Mouse (Mus musculus): ENCODE measurements at regions not wholly inside any gene's neighbourhood (a gene's known extent, or its start where the extent isn't known, plus 50 kb on each side); places are given as distances from the start of the nearest gene placed in this dataset.

GRCm38 (mm10) chr9:13946519-13946918 lies 119.0 kb downstream of the Fam76b start:
- no peak for TF ChIP-seq CTCF (conservative IDR thresholded peaks at IDR 0.05)
- DNase-seq (ENCODE audit: low spot score in 2 of 2): no peak
- Histone ChIP-seq H3K4me3 (no peak overlapping the region), H3K27ac (no peak overlapping the region)

DNA sequence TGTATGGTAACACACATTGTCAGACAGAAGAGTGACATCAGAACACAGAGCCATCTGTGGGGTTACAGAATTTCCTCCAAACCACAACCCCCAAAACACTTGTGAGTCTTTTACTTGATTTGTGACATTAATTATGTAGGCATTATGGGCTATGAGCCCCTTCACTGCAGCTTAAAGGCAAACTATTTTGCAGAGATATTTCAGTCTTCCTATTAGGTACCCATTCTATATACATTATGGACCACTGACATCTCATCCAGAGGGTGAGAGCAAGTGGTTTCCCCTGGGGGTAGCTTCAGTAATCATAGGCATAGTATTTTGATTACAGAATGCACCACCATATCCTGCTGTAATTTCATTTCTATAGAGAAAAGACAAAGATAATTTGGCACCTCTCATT lies 124.6 kb downstream of the Fam76b start:
- H3K4me3 ChIP-seq: no peak overlapping the region
- no peak overlapping the region for H3K27ac ChIP-seq
- no peak for TF ChIP-seq CTCF (conservative IDR thresholded peaks at IDR 0.05)
- DNase-seq (ENCODE audit: low spot score in 2 of 2): no peak

DNA sequence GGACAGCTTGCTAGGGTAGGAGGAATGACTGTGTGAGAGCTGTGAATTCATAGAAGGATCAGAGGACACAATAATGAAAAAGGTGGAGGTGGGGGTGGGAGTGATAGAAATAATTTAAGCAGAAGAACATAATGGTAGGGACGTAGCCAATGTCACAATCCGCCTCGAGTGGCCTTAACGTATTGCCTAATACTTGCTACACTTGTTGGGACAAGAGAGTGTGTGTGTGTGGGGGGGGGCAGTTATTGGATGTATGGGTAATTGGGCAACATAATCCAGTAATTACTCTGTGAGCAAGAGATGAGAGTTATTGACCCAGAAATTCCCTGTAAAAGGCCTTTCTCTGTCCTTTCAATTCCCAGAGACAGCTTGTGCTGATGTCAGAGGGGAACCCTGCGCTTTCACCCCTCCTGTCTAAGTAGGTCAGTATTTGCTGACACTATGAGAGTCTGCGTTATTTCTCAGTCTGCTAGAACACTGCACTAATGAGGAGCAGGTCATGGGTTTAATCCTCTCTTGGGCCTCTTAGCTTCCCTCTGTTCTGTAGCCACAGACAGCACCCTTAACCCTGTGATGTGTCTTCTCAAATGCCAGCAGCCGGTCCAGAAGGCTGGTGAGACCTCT lies 135.7 kb downstream of the Fam76b start:
- TF ChIP-seq CTCF (conservative IDR thresholded peaks at IDR 0.05): no peak
- DNase-seq (ENCODE audit: low spot score in 2 of 2): no peak
- H3K27ac ChIP-seq: no peak overlapping the region
- no peak overlapping the region for H3K4me3 ChIP-seq

DNA sequence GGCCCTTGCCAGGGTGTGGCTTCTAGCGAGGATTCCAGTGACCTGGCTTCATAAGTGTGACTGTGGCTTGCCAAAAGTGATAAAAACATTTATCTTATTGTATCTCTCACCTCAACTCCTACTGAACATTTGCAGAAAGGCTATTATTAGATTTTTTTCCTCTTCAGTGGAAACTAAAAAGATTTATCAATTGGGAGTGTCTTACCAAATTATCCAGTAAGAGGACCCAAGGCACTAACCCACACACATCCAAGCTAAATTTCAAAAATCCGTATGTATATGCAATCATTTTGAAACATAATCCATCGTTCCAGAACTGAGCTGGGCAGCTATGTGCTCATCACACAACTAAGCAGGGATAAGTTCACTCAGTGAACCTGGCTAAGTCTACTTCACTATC lies 136.3 kb downstream of the Fam76b start:
- Histone ChIP-seq H3K27ac (no peak overlapping the region), H3K4me3 (no peak overlapping the region)
- no peak for TF ChIP-seq CTCF (conservative IDR thresholded peaks at IDR 0.05)

GRCm38 (mm10) chr9:13964256-13964655 lies 136.7 kb downstream of the Fam76b start:
- H3K4me3 ChIP-seq: no peak overlapping the region
- no peak for TF ChIP-seq CTCF (conservative IDR thresholded peaks at IDR 0.05)
- no peak for DNase-seq (ENCODE audit: low spot score in 2 of 2)

More for the DNA sequence above, 136.3 kb downstream of the Fam76b start:
- no peak for DNase-seq (ENCODE audit: low spot score in 2 of 2)

GRCm38 (mm10) chr9:13966212-13966611 lies 138.7 kb downstream of the Fam76b start:
- H3K4me3 ChIP-seq: no peak overlapping the region
- TF ChIP-seq CTCF (conservative IDR thresholded peaks at IDR 0.05): no peak
- DNase-seq (ENCODE audit: low spot score in 2 of 2): no peak

More at GRCm38 (mm10) chr9:13964256-13964655, 136.7 kb downstream of the Fam76b start:
- H3K27ac ChIP-seq: no peak overlapping the region

DNA sequence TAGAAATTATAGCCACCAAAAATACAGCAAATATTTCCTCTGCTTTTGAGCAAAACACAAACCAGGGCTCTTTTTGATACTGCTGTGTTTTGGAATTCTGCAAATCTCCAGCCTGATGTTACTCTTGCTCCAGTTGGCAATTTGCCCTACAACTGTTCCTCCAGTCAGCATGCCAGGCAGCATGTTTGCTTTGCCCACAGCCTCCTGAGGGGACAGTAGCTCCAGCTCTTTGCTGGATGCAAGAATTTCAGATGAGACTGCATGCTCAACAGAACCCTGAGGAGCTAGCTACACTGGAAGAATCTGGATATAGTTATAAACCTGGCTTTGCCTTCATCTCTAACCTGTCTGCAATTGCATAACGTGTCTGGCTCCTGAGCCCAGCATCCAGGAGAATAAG lies 141.7 kb downstream of the Fam76b start:
- no peak overlapping the region for H3K27ac ChIP-seq
- DNase-seq (ENCODE audit: low spot score in 2 of 2): peak; percentile 16 to 34
- no peak for TF ChIP-seq CTCF (conservative IDR thresholded peaks at IDR 0.05)
- H3K4me3 ChIP-seq: no peak overlapping the region

More at GRCm38 (mm10) chr9:13966212-13966611, 138.7 kb downstream of the Fam76b start:
- H3K27ac ChIP-seq: no peak overlapping the region

DNA sequence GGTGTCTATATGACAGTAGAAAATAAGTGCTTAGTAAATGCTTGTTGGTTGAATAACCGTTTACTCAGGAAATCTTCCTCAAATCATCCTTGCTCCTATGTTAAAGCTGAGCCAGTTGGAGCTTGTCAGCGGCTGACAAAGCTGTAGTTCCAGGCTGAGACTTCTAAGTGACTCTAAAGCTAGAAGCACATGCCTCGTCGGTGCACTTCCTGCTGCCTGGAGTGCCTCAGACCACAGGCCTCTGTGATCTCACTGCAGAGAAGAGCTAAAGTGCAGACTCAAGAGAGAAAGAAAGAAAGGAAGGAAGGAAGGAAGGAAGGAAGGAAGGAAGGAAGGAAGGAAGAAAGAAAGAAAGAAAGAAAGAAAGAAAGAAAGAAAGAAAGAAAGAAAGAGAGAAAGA lies 146.1 kb downstream of the Fam76b start:
- TF ChIP-seq CTCF (conservative IDR thresholded peaks at IDR 0.05): no peak
- DNase-seq (ENCODE audit: low spot score in 2 of 2): no peak

GRCm38 (mm10) chr9:13974870-13975269 lies 147.4 kb downstream of the Fam76b start:
- DNase-seq (ENCODE audit: low spot score in 2 of 2): no peak
- Histone ChIP-seq H3K27ac (no peak overlapping the region), H3K4me3 (no peak overlapping the region)
- TF ChIP-seq CTCF (conservative IDR thresholded peaks at IDR 0.05): no peak

More for the DNA sequence above, 146.1 kb downstream of the Fam76b start:
- Histone ChIP-seq H3K27ac (no peak overlapping the region), H3K4me3 (no peak overlapping the region)

DNA sequence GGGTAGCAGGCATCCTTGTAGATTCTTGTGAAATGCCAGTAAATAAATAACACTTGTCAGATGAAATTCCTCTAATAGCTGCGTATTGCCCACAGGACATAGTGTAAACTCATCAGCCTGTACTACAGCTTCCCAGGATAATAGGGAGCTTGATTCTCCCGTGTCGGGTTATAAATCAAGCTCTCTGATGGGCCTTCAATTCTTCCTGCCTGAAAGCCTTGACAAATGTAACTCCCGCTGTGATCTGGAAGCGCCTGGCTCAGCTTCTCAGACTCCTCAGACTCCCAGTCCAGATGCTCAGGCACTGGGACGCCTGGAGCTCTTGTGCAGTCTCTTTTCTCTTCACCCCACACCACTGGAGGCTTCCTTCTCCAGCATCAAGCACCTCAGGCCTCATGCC lies 151.3 kb downstream of the Fam76b start:
- TF ChIP-seq CTCF (conservative IDR thresholded peaks at IDR 0.05): no peak
- DNase-seq (ENCODE audit: low spot score in 2 of 2): no peak

DNA sequence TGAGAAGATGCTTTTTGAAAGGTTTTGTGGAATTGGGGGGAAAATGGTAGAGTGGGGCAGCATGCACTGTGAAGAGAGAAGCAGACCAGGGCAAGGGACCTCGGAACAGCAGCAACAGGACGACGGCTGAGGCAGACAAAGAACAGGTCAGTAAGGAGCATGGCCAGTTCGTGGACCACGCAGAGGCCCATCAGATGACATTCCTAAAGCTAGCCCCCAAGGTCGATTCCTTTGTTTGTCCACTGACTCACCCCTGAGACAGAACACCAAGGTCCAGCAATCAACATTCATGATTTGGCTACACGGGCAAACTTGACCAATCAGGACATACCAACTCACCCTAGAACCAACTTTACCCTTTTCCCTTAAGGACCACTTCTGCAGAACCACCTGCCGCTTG lies 160.0 kb downstream of the Fam76b start:
- H3K4me3 ChIP-seq: no peak overlapping the region
- TF ChIP-seq CTCF (conservative IDR thresholded peaks at IDR 0.05): no peak
- H3K27ac ChIP-seq: no peak overlapping the region
- no peak for DNase-seq (ENCODE audit: low spot score in 2 of 2)

More for the DNA sequence above, 151.3 kb downstream of the Fam76b start:
- H3K27ac ChIP-seq: no peak overlapping the region
- H3K4me3 ChIP-seq: no peak overlapping the region

GRCm38 (mm10) chr9:13988901-13989300 lies 161.4 kb downstream of the Fam76b start:
- TF ChIP-seq CTCF (conservative IDR thresholded peaks at IDR 0.05): no peak
- H3K27ac ChIP-seq: no peak overlapping the region
- H3K4me3 ChIP-seq: no peak overlapping the region
- DNase-seq (ENCODE audit: low spot score in 2 of 2): peak in 1 of 2 experiments; percentile 15

- no peak for TF ChIP-seq CTCF (conservative IDR thresholded peaks at IDR 0.05)
Observed at GRCm38 (mm10) chr9:13990960-13991359, 163.4 kb downstream of the Fam76b start.

DNA sequence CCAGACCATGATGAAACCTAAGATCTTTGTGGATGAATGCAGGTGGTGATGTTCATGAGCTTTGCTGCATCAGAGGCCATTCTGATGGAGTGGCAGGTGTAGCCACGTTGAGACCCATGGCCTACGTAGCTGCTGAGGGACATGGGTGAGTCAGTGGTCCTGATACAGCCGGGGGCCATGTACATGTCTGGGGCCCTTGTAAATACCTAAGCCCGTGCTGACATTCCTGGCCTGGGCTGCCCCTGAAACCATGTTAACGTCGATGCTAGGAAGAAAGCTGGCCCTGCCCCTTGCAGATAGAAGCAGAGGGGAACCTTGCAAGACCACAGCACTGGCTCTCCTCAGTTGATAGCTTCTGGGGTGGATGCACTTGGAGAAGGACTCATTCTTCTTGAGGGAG lies 165.2 kb downstream of the Fam76b start:
- Histone ChIP-seq H3K27ac (no peak overlapping the region), H3K4me3 (no peak overlapping the region)
- TF ChIP-seq CTCF (conservative IDR thresholded peaks at IDR 0.05): no peak
- DNase-seq (ENCODE audit: low spot score in 2 of 2): no peak

More at GRCm38 (mm10) chr9:13990960-13991359, 163.4 kb downstream of the Fam76b start:
- H3K4me3 ChIP-seq: no peak overlapping the region
- no peak for DNase-seq (ENCODE audit: low spot score in 2 of 2)
- H3K27ac ChIP-seq: no peak overlapping the region

Measured in layer of hippocampus, adult 2 months (tissue).